Mouse (Mus musculus): ENCODE results near the gene Kel.

DNA sequence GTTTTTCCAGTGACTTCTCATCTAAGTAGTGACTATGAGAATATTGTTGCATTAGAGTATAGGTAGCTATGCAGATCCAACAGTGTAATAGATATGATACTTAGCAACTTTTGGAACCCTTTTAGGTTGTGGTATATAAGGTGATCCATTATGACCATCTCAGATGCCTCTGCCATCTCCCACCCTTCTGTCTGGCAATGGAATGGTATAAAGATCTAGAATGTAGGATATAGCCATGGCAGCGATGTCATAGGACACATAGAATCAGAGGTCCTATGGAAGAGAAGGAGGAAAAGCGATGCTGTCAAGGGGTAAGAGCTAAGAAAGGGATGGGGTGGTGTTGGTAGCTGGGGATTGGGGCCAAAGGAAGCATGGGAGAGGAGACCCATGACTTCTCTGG is 20.0 kb downstream of the Kel start, which contains the start of gene Llcfc1:
- no peak for TF ChIP-seq CTCF (IDR thresholded peaks at IDR 0.05; ENCODE audit: control insufficient read depth, insufficient read depth, insufficient read length)
- TF ChIP-seq MAX (IDR thresholded peaks at IDR 0.05), result no peak
- TF ChIP-seq USF1 (IDR thresholded peaks at IDR 0.05; ENCODE audit: low read depth), result no peak

Measured in C2C12 (cell line).